Mouse (Mus musculus): ENCODE data around the gene Fcgrt.

DNA sequence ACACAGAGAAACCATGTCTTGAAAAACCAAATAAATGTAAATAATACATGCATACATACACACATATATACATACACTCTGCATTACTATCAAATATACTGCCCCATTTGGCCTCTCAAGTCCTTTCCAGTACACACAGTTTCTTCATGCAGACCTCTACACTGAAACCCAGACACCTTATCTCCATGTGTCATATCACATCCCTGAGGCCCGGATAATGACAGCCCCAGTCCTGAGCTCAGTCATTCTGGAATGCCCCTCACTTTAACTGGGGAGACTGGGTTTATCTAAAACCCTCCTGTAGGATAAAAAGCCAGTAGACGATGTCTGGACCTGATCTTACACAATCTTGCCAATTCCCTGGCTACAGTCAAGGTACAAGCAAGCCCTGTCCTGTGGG, 9.8 kb upstream of the Fcgrt start:
- TF ChIP-seq CTCF (IDR thresholded peaks at IDR 0.05; ENCODE audit: low read depth, low read length) (no peak), POLR2A (IDR thresholded peaks at IDR 0.05; ENCODE audit: borderline replicate concordance, low read depth, low read length) (no peak)

All from bone marrow macrophage, adult 2 months (primary cell).